Mouse (Mus musculus) kidney, adult 8-10 months (tissue): Measurements from ENCODE around the gene Arntl.

Experiments
- DNase-seq, 2 experiments: peaks; one replicate each; pipeline ENCODE4 v3.0.0; 2022

Gene Arntl

DNA sequence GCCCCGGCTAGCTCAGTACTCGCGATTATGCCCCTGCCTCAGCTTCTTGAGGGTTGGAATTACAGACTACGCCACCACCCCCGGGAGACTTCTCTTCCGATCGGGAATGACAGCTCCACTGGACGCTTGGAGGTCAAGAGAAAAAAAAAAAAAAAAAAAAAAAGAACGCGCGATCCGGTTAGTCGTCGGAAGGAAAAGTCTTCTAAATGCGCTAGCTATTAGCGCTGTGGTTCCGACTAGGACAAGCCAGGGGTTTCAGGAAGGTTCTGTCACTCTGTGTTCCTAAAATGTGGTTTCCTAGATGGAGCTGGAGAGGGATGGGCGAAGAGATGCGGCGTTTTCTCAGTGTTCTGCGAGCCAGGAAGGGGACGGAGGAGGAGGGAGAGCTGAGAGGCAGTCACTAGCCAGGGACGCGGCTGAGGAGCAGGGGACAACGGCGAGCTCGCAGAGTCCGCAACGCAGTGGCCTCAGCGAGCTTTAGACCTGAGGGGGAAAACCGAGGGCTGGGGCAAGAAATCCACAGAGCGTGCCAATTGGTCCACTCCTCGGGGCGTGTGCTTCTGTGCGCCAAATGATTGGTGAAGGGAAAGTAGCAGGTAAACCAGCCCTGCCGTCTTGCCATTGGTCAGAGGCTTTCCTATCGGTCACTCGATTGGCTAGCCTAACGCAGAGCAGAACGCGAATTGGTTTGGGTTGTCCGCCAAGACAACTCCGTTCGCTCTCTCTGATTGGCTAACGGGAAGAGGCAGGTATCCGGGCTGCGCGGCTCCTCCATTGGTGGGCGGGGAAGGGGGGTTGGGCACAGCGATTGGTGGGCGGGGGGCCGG is at the start of gene Arntl:
Gene Arntl, plus strand, starts transcription at position 822 of the 827 bp plus-strand sequence.
- peak; percentile 98 to 99 for DNase-seq

DNA sequence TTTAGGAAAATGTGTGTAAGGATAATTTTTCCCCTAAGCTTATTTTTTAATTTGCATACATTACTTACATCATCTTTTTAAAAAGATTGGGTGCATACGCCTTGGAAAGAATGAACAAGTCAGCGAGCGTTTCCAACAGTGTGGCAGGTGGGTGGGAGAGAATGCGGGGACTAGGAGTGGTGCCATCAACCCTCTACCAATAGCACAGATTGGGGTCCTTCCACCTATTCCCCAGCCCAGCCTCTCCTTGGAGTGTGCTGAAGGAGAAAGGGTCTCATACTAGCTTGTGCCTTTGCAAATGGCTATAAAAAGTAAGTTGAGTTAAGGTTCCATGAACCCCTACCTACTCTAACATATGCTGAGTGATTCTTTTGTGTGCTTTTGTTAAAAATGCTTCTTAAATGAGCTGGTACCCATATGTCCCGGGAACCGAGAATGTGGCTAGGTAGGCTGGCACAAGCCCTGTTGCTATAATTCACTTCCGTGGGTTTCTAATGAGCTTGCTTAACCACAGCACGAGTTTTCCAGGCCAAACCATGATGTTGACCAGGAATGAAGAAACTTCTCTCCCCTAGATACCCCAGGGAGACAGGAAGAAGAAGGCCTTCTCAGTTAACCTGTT is 46.1 kb upstream of the Arntl start:
- DNase-seq: no peak

DNA sequence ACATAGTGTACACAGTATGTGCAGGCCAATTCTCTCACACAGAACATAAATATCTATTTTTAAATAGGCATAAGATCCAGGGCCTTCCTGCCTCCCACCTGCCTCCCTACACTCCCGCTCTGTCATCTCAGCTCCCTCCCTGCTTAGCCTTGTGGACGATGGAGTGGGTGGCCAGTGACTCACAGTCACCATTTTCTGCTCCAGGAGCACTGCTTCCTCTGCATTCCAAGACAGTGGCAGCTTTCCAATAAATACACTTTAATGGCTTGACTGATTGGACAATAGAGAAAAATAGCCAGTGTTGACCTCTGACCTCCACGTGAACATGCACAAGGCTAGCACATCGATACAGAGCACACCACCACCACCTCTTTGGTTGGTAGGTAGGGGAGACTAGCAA is 42.5 kb upstream of the Arntl start:
- peak in 1 of 2 experiments; percentile 45 for DNase-seq

DNA sequence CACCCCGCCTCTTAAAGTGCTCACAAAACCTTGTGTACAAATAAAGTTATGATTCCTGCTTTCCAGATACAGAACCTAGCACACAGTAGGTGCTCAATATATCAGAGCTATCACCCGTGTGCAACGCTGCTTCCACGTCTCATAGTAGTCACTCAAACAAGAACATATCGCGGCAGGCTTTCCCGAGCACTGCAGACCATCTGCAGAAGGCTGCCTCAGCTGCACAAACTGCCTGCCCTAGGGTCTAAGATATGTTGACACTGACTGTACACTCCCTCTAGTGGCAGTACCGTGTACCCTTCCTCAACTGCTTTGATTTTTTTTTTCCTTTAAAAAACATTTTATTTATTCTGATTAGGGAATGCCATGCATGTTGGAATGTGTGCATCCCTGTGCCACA is 40.2 kb upstream of the Arntl start:
- peak in 1 of 2 experiments; percentile 20 for DNase-seq

DNA sequence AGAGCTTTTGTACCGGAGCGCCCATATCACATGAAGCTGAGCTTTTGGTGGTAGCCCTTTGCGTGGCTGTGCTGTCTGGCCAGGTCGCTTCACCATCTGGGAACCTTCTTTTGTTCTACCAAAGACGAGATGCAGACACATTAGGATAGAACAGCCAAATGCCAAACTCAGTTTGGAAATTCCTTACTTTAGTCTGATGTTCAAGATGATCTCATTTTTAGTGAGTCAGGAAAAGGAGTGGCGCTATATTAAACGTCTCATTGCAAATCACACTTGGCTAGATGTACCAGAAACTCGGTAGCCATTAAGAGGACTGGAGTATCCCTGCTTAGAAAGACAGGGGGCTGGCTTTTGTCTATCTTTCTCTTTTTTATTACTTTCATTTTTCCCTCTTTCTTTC is 38.7 kb upstream of the Arntl start:
- DNase-seq: no peak

DNA sequence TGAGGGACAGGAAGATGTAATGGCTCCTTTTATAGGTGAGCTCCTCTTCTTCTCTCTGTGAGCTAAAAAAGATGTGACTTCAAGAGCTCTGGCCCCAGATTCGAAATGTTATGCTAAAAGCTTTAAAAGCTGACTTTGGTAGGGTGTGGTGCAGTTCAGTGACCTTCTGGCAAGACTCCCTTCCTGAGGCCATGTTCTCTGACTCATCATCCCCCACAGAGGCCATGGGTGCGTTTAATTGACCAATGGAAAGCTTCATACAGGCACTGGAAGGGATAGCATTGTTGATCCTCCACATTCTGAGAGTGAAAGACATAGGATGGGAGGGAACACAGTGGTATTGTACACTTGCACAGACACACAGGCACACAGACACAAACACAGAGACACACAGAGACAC is 34.8 kb upstream of the Arntl start:
- DNase-seq: no peak

DNA sequence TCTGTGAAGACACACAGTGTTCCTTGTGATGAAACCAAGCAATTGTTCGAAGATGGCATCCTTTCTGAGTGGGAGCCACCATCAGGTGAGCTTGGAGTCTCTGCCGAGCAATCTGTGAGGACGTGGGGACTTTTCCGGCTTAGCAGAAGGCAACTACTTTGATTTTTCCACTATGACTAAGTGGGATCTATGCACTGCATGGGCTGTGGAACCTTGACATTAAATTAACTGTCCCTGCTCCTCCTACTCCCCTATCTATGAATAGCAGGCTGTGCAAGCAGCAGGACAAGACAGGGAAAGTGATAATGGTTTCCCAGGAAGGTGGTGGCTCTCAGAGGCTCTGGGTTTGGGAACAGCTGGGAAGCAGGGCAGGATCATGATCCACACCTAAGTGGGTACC is 31.8 kb upstream of the Arntl start:
- DNase-seq: no peak

DNA sequence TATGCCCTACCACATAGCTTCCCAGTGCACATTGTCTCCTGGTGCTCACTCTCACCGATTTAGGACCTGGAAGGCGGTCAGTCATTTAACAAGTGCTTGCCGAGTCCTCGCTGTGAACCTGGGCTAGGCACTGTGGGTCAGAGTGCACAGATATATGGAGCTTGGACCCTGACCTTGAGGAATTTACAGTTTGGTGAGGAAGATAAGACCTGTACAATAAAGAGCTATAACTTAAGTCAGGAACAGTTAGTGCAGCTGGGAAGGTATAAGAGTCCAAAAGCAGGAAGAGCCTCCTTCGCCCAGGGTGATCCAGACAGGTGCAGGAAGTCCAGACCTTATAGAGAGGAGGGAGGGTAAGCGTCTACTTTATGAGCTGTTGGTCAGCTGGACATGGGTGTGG is 29.2 kb upstream of the Arntl start:
- DNase-seq: no peak

DNA sequence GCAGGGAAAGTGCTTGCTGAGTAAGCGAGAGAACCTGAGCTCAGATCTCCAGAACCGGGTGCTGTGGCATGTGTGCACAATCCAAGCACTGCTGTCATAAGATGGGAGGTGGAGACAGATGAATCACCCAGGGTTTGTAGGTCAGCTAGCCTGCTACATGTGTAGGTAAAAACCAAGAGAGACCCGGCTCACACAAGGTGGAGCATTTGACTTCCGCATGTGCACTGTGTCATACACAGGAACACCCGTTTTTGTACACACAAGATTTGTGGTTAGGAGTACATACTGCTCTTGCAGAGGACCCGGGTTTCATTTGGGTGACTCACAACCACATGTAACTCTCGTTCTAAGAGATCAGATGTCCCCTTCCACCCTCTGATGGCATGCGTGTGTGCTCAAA is 23.5 kb upstream of the Arntl start:
- DNase-seq: no peak

DNA sequence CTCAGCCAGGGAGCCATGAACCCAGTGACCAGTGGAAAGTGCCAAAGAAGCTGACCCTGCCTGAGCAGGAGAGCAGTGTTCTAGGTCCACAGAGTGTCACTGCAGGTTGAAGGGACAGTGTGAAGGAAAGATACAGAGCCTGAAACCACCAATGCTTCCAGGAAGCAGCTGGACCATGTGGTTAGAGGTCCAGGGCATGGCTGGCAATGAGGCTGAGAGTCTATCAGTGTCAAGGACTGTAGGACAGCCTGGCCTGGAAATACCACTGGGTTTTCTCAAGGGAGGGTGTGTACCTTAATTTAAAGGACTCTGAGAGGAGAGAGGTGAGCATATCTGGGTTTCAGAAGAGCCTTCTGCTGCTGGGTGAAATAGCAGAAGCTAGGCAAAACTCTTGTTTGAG is 22.2 kb upstream of the Arntl start:
- no peak for DNase-seq

DNA sequence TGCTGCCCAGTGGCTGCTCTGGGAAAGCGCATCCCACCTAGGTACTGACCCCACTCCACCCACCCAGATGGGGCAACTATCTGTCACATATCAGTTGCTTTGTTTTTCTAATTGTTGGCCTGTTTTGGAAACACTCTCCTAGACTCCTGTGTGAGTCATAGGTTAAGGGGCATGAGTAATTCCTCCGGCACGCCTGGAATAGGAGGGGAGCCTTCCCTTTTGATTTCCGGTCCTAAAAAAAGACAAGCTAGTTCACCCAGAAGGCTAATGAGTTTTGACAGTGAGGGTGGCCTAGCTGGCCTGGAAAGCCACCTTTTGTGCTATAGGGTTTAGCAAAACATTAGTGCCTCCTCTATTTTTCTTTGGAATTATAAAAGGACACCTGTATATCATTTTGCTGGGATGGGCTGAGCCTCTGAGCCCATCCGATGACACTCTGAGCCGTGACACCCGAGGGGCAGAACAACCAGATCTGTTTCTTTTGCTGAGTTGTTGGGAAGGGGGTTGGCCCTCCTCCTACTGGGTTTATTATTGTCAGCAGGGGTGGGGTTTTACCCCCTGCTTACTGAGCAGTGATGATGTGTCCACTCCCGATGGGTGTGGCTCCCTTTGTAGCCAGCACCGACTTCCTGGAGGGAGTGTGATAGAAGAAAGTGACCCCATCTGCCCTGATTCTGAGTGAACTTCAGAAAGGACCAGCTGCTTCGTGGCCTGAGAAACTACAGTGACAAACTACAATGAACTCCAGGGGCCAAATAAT is 21.0 kb upstream of the Arntl start:
- peak; percentile 32 to 37 for DNase-seq

DNA sequence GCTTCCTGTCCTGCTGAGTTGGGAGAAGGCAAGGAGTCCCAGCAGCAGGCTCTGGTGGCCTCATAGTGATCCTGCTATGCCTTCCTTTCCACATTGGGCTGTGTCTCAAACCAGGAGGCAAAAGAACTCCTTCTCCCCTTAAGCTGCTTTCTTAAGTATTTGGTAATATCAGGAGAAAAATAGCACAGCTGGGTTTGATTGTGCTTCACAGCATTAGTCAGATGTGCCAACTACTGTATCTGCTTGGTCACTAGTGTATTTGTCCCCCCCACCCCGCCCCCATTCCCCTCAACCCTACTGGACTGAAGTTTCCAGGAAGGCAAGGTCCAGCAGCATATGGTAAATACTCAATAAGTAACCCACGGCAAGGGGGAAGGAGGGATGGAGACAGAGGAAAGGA is 19.2 kb upstream of the Arntl start:
- DNase-seq: no peak

DNA sequence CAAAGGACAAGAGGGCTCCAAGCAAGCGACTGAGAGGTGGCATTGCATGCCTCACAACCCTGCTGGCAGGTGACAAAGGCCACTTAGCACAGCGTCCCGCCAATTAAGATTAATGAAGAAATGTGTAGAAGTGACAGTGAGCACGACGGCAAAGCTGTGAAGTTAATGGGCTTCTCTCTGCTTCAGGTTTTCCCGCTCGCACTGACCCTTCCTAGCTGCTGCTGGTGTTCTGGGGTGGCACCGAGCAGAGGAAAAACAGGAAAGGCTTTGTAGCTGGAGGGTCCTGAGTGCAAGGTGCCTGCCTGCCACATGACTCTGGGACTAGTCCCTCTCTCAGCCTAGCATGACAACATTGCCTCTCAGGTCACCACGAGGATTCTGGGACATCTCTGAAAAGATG is 18.7 kb upstream of the Arntl start:
- DNase-seq: no peak

DNA sequence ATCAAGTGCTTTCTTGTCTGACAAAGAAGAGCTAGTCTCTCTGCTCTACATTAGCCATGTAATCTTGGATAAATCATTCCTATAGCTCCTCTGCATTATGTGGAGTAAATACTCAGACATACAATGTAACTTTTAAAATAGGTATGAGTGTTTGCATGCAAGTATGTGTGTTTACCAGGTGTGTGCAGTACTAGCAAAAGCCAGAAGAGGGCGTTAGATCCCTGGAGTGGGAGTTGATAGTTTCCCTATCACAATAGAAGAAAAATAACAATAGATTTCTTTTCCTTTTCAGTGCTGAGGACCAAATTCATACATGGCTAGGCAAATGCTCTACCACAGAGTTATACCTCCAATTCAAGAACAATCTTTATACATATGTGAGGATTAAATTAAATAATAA is 15.5 kb upstream of the Arntl start:
- DNase-seq: no peak

DNA sequence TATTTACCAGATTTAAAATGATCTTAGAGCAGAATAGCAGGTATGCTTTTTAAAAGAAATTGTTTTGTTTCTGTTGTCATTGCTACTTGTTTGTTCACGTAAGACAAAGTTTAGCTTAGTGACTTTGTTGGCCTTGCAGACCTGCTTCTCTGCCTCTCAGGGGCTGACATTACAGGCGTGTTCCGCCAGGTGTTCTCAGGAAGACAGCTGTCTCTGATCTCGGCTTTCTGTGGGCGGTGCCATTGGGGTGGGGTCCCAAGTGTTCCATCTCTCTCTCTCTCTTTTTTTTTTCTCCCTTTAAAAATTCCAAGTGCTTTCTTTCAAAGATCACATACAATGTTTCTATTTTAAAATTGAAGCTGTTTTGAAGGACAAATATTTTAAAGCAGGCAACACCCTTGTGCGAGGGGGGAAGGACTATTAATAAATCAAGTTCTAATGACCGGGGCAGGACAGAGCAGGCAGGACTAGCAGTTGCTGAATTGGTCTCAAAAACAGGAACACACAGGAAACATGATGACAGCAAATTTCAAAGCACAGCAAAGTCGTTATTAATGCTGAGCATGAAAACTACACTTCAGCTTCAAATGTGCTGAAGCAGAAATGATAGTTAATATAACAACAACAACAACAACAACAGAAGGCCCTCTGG is 14.4 kb upstream of the Arntl start:
- no peak for DNase-seq

DNA sequence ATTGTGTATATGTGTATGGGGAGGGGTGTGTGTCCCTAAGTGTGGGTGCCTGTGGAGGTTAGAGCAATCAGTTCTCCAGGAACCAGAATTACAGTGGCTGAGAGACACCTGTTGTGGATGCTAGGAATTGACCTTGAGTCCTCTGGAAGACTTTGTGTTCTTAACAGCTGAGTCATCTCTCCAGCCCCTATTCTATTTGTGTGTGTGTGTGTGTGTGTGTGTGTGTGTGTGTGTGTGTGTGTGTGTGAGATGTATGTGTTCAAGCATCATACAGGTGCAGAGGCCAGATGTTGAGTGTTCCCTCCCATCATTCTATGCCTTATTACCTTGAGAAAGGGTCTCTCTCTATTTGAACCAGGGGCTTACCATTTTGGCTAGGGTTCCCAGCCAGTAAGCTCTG is 13.4 kb upstream of the Arntl start:
- DNase-seq: no peak

DNA sequence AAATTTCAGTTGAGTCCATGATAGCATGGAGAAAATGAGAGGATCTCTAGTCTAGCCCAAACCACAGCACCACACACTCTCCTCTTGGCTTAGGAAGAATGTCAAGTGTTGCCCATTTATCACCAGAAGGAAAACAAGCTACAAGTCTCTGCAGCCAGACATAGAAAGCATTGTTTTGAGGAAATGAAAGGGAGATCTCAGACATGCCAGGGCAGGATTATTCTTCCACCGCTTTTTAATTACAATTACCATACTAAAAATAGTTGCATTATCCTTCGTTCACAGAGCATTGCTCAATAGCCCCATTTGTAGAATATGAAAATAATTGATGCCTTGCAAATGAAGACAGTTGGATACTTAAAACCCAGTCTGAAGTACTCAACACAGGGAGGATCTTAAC is 12.0 kb upstream of the Arntl start:
- DNase-seq: no peak

DNA sequence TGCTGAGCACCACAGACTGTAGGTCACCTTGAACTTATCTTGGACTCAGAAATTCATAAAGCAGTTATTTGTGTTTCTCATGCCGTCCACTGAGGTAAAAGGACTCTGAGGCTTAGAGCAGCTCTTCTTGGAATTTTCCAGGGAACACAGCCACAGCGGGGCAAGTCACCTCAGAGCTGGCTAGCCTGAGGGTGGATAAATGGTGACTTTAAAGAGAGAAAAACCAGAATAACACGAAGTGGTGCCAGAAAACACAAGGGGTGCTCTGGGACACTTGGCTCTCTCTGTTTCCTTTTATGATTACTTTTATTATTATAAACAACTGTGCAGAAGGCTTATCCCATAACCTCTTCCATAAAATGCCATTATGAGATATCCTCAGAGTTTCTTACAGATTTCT is 11.1 kb upstream of the Arntl start:
- no peak for DNase-seq

DNA sequence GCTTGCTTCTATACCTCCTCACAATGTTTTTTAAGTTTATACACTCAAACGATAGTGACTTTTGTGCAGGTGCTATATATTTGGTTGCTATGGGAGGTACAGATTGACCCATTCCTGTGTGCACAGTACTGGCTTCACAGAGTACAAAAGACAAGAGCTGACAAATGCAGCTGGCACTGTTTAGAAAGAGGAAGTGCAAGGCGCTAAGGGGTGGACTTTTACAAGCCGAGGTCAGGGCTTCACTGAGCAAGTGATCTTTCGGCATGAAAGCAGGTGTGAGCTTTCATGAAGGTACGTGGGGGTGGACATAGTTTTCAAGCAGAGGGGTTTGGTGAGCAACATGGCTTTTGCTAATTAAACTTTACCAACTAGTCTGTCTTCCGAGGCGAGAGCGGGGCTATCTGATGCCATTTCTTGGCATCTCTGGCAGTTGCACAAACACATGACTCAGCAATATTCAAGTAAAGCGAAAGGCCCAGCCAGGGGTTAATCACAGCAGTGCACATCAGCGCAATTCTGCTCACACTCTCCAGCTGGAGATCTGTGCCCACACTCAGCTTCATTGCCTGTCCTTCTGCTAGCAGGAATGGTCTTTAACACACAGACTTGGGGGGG is 10.0 kb upstream of the Arntl start:
- DNase-seq: peak in 1 of 2 experiments; percentile 10

DNA sequence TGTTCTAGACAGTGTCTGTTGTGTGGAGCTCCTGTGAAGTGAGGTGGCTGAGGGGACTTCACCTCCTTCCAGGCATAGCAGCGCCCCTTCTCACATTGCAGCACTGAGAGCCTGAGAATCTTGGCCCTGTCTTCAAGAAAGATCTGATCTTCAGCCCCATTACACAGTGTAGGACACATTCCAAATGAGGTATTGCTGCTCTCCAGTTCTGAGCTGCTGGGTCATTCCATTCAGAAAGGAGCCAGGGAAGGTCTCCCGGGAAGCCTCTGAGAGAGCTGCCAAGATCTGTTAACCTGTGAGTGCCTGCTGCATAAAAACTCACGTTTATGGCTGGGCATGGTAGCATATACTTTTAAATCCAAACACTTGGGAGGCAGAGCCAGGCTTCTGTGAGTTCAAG is 5.7 kb upstream of the Arntl start:
- peak; percentile 17 to 57 for DNase-seq

DNA sequence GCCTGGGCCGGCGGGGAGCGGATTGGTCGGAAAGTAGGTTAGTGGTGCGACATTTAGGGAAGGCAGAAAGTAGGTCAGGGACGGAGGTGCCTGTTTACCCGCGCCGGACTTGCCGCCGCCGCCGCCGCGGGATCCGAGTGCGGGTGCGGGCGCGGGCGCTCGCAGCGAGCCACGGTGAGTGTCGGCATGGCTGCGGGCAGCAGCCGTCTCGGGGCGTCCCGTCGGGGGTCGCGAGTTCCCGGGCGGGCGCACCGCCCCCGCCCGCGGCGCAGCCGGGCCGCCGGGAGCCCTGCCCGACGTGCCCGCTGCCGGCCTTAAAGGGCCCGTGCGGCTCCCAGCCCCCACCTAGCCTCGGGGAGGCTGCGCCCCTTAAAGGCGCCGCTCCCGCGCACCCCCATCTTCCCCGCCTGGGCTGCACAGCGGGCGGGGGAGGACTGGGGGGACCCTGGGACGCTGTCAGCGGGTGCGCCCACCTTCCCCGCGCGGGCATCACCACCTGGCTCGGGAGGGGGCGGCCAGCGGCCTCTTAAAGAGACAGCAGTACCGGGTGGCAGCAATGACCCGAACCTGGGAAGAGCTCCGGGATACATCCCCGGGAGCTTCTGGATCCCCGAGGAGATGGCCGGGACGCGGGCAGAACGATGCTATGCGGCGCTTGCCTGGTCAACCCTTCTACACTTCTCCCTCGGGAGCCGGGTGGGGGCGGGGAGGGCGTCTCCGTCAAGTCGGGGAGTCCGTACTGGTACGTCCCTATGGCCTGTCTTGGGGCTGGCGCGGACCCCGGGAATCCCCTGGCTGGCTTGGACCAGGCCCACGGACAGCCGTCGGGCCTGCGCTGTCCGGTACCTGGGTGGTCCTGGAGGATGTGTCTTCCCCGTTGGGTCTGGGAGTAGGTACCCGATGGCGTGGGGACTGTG is 464 bp downstream of the Arntl start:
- DNase-seq: peak in 1 of 2 experiments; percentile 60

DNA sequence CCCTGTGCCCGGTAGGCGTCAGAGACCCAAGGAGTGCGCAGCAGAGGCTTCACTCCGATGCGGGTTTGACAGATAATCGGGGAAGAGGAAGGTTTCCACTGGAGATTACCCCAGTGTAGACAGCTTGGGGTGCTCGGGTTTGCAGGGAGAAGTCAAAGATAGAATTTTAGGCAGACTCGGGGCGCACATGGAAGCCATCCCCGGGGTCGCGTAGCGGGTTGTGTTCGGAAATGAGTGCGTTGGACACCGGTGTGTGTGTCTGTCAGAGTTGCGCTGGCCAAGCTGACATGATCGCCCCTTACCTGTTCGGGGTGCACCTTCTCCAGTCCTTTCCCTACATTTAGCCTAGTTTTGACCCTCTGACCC is 1.1 kb downstream of the Arntl start:
- DNase-seq: no peak
